Mouse (Mus musculus) cerebellum, postnatal 25 days (tissue): ENCODE measurements at regions not wholly inside any gene's neighbourhood (a gene's known extent, or its start where the extent isn't known, plus 50 kb on each side); places are given as distances from the start of the nearest gene placed in this dataset.

Experiments
- DNase-seq, 2 experiments: peaks; one replicate each; pipeline ENCODE4 v3.0.0; 2021; ENCODE audit warnings: mixed read lengths in 2 of 2

- no peak for DNase-seq
These were observed 135.6 kb upstream of the Sdk2 start for GRCm38 (mm10) chr11:114202486-114202885.

GRCm38 (mm10) chr11:114199081-114199586 lies 132.3 kb upstream of the Sdk2 start:
- DNase-seq = no peak

- peak; percentile 89 to 91 for DNase-seq
These were observed 131.6 kb upstream of the Sdk2 start for GRCm38 (mm10) chr11:114198317-114199032.

GRCm38 (mm10) chr11:114195291-114195690 lies 128.4 kb upstream of the Sdk2 start:
- DNase-seq = no peak

GRCm38 (mm10) chr11:114194055-114194706 lies 127.3 kb upstream of the Sdk2 start:
- DNase-seq = no peak

- no peak for DNase-seq
These were observed 126.2 kb upstream of the Sdk2 start for GRCm38 (mm10) chr11:114193018-114193417.

GRCm38 (mm10) chr11:114191661-114192060 lies 124.8 kb upstream of the Sdk2 start:
- DNase-seq = peak; percentile 41 to 49

GRCm38 (mm10) chr11:114184970-114185882 lies 118.4 kb upstream of the Sdk2 start:
- peak; percentile 45 to 67 for DNase-seq

GRCm38 (mm10) chr11:114184431-114184830 lies 117.6 kb upstream of the Sdk2 start:
- DNase-seq = no peak

- DNase-seq = peak; percentile 44 to 46
These were observed 116.4 kb upstream of the Sdk2 start for GRCm38 (mm10) chr11:114183231-114183630.

- DNase-seq = peak; percentile 27 to 37
These were observed 112.1 kb upstream of the Sdk2 start for GRCm38 (mm10) chr11:114178746-114179472.

- DNase-seq = no peak
These were observed 110.9 kb upstream of the Sdk2 start for GRCm38 (mm10) chr11:114177789-114178188.

- DNase-seq = no peak
These were observed 110.4 kb upstream of the Sdk2 start for GRCm38 (mm10) chr11:114177281-114177680.

GRCm38 (mm10) chr11:114176671-114177212 lies 109.9 kb upstream of the Sdk2 start:
- DNase-seq = peak; percentile 40 to 45

GRCm38 (mm10) chr11:114175437-114176131 lies 108.7 kb upstream of the Sdk2 start:
- DNase-seq = peak; percentile 92 to 93

GRCm38 (mm10) chr11:114174871-114175270 lies 108.0 kb upstream of the Sdk2 start:
- no peak for DNase-seq

GRCm38 (mm10) chr11:114168231-114168661 lies 101.4 kb upstream of the Sdk2 start:
- DNase-seq = no peak

GRCm38 (mm10) chr11:114165656-114166362 lies 99.0 kb upstream of the Sdk2 start:
- no peak for DNase-seq

- peak; percentile 65 to 73 for DNase-seq
These were observed 85.9 kb upstream of the Sdk2 start for GRCm38 (mm10) chr11:114152716-114153115.

GRCm38 (mm10) chr11:114146334-114146733 lies 79.5 kb upstream of the Sdk2 start:
- no peak for DNase-seq

GRCm38 (mm10) chr11:114129270-114129669 lies 62.4 kb upstream of the Sdk2 start:
- no peak for DNase-seq
